Mouse (Mus musculus): ENCODE results near the gene Ankrd63. TPM values are rescaled to one million over a fixed set of nuclear protein-coding genes. Genes with fewer than 3 reads are reported as not detected.

Ankrd63 gene
- polyA plus RNA-seq, 1 experiment from 2014 or later, result 0.37 TPM

- Histone ChIP-seq H3K4me1 (replicated peaks; ENCODE audit: insufficient read depth, low read length) (peaks cover 13% of the 10 kb centered on the region), H3K9ac (ENCODE audit: low read depth, low read length) (no peak overlapping the region), H3K36me3 (ENCODE audit: insufficient read depth, low read length) (no peaks in the 10 kb centered on the region), H3K9me3 (replicated peaks; ENCODE audit: low read length) (no peaks in the 10 kb centered on the region), H3K27me3 (ENCODE audit: insufficient read depth, low read length) (peaks cover 13% of the 10 kb centered on the region), H3K27ac (no peak overlapping the region), H3K4me2 (ENCODE audit: low read length) (no peak overlapping the region), H3K4me3 (replicated peaks; ENCODE audit: low read depth, low read length) (no peak overlapping the region)
- 87% methylated on average over 6 of the region's 6 CpGs for WGBS
- DNase-seq (ENCODE audit: low spot score) (no peak), ATAC-seq (replicated peaks; ENCODE audit: low FRiP score, low read depth) (no peak)
- no peak for TF ChIP-seq CTCF (IDR thresholded peaks at IDR 0.05; ENCODE audit: low read depth)
Measured at GRCm38 (mm10) chr2:118713631-118714030, 9.9 kb upstream of the Ankrd63 start.

- H3K9me3 ChIP-seq (replicated peaks; ENCODE audit: low read length), result no peaks in the 10 kb centered on the region
- H3K4me1 ChIP-seq (replicated peaks; ENCODE audit: insufficient read depth, low read length), result peaks cover 13% of the 10 kb centered on the region
- WGBS, result under 1% methylated on average over 34 of the region's 36 CpGs
- no peak for TF ChIP-seq CTCF (IDR thresholded peaks at IDR 0.05; ENCODE audit: low read depth)
- H3K9ac ChIP-seq (ENCODE audit: low read depth, low read length), result peak overlapping the region; percentile 35; the same call in 1 of the 2 replicates
- DNase-seq (ENCODE audit: low spot score) (peak; percentile 73), ATAC-seq (replicated peaks; ENCODE audit: low FRiP score, low read depth) (peak; percentile 43; the same call in 1 of the 2 replicates)
- no peaks in the 10 kb centered on the region for H3K36me3 ChIP-seq (ENCODE audit: insufficient read depth, low read length)
- H3K27me3 ChIP-seq (ENCODE audit: insufficient read depth, low read length), result peaks cover 22% of the 10 kb centered on the region
- peak overlapping the region; percentile 29 for H3K4me3 ChIP-seq (replicated peaks; ENCODE audit: low read depth, low read length)
- H3K4me2 ChIP-seq (ENCODE audit: low read length), result peak overlapping the region; percentile 53
- H3K27ac ChIP-seq, result no peak overlapping the region
Measured at GRCm38 (mm10) chr2:118711038-118711494, 7.3 kb upstream of the Ankrd63 start.

- no peak for ATAC-seq (replicated peaks; ENCODE audit: low FRiP score, low read depth)
- WGBS, result 28% methylated on average over 4 of the region's 4 CpGs
Measured at GRCm38 (mm10) chr2:118709655-118710221, 6.0 kb upstream of the Ankrd63 start.

GRCm38 (mm10) chr2:118708472-118708871, 4.7 kb upstream of the Ankrd63 start:
- no peak for TF ChIP-seq CTCF (IDR thresholded peaks at IDR 0.05; ENCODE audit: low read depth)

More at GRCm38 (mm10) chr2:118709655-118710221, 6.0 kb upstream of the Ankrd63 start:
- no peak for DNase-seq (ENCODE audit: low spot score)
- H3K27me3 ChIP-seq (ENCODE audit: insufficient read depth, low read length), result peaks cover 34% of the 10 kb centered on the region
- H3K36me3 ChIP-seq (ENCODE audit: insufficient read depth, low read length), result no peaks in the 10 kb centered on the region
- H3K4me2 ChIP-seq (ENCODE audit: low read length), result no peak overlapping the region
- H3K4me1 ChIP-seq (replicated peaks; ENCODE audit: insufficient read depth, low read length), result peaks cover 13% of the 10 kb centered on the region
- no peak for TF ChIP-seq CTCF (IDR thresholded peaks at IDR 0.05; ENCODE audit: low read depth)
- H3K27ac ChIP-seq, result no peak overlapping the region
- H3K4me3 ChIP-seq (replicated peaks; ENCODE audit: low read depth, low read length), result no peak overlapping the region
- H3K9me3 ChIP-seq (replicated peaks; ENCODE audit: low read length), result no peaks in the 10 kb centered on the region
- no peak overlapping the region for H3K9ac ChIP-seq (ENCODE audit: low read depth, low read length)

GRCm38 (mm10) chr2:118706436-118706835, 2.7 kb upstream of the Ankrd63 start:
- no peak overlapping the region for H3K4me3 ChIP-seq (replicated peaks; ENCODE audit: low read depth, low read length)
- DNase-seq (ENCODE audit: low spot score) (no peak), ATAC-seq (replicated peaks; ENCODE audit: low FRiP score, low read depth) (no peak)
- no peak for TF ChIP-seq CTCF (IDR thresholded peaks at IDR 0.05; ENCODE audit: low read depth)
- no peak overlapping the region for H3K4me2 ChIP-seq (ENCODE audit: low read length)
- H3K9ac ChIP-seq (ENCODE audit: low read depth, low read length), result no peak overlapping the region
- H3K9me3 ChIP-seq (replicated peaks; ENCODE audit: low read length), result no peaks in the 10 kb centered on the region
- no peaks in the 10 kb centered on the region for H3K36me3 ChIP-seq (ENCODE audit: insufficient read depth, low read length)
- H3K27ac ChIP-seq, result no peak overlapping the region
- H3K4me1 ChIP-seq (replicated peaks; ENCODE audit: insufficient read depth, low read length), result peaks cover 29% of the 10 kb centered on the region
- 19% methylated on average over 6 of the region's 6 CpGs for WGBS
- H3K27me3 ChIP-seq (ENCODE audit: insufficient read depth, low read length), result peaks cover 65% of the 10 kb centered on the region

More at GRCm38 (mm10) chr2:118708472-118708871, 4.7 kb upstream of the Ankrd63 start:
- Histone ChIP-seq H3K9ac (ENCODE audit: low read depth, low read length) (no peak overlapping the region), H3K4me3 (replicated peaks; ENCODE audit: low read depth, low read length) (no peak overlapping the region), H3K36me3 (ENCODE audit: insufficient read depth, low read length) (no peaks in the 10 kb centered on the region), H3K27me3 (ENCODE audit: insufficient read depth, low read length) (peaks cover 47% of the 10 kb centered on the region), H3K4me2 (ENCODE audit: low read length) (no peak overlapping the region), H3K9me3 (replicated peaks; ENCODE audit: low read length) (no peaks in the 10 kb centered on the region), H3K4me1 (replicated peaks; ENCODE audit: insufficient read depth, low read length) (peaks cover 19% of the 10 kb centered on the region), H3K27ac (no peak overlapping the region)
- no peak for DNase-seq (ENCODE audit: low spot score)
- no peak for ATAC-seq (replicated peaks; ENCODE audit: low FRiP score, low read depth)
- WGBS, result 73% methylated on average over 4 of the region's 4 CpGs

- TF ChIP-seq CTCF (IDR thresholded peaks at IDR 0.05; ENCODE audit: low read depth), result peak; percentile 24
- DNase-seq (ENCODE audit: low spot score), result peak; percentile 48
- Histone ChIP-seq H3K27me3 (ENCODE audit: insufficient read depth, low read length) (peaks cover 64% of the 10 kb centered on the region), H3K36me3 (ENCODE audit: insufficient read depth, low read length) (no peaks in the 10 kb centered on the region), H3K4me1 (replicated peaks; ENCODE audit: insufficient read depth, low read length) (peaks cover 17% of the 10 kb centered on the region), H3K9me3 (replicated peaks; ENCODE audit: low read length) (no peaks in the 10 kb centered on the region), H3K4me2 (ENCODE audit: low read length) (peak overlapping the region; percentile 63), H3K4me3 (replicated peaks; ENCODE audit: low read depth, low read length) (peak overlapping the region; percentile 45), H3K27ac (no peak overlapping the region), H3K9ac (ENCODE audit: low read depth, low read length) (no peak overlapping the region; the same call in 1 of the 2 replicates)
- under 1% methylated on average over 93 of the region's 93 CpGs for WGBS
- peak; percentile 41; the same call in 1 of the 2 replicates for ATAC-seq (replicated peaks; ENCODE audit: low FRiP score, low read depth)
Measured at GRCm38 (mm10) chr2:118702883-118703761, 641 bp downstream of the Ankrd63 start.

Measured in kidney, postnatal 0 days (tissue).